Mouse (Mus musculus): ENCODE measurements around the gene Scrn1.

- TF ChIP-seq CTCF (IDR thresholded peaks at IDR 0.05; ENCODE audit: low read depth, low read length) (no peak), POLR2A (IDR thresholded peaks at IDR 0.05; ENCODE audit: borderline replicate concordance, low read depth, low read length) (no peak)
Observed at GRCm38 (mm10) chr6:54569776-54570175, 3.5 kb upstream of the Scrn1 start.
